Mouse (Mus musculus) megakaryocyte, embryonic 14.5 days (primary cell): ENCODE measurements around the gene Gpc1.

Experiments used
- FLI1 ChIP-seq: IDR thresholded peaks from 2 replicates; pipeline ENCODE4 v1.6.1; 2012; ENCODE audit warnings: low read length, inconsistent platforms, mixed read lengths
- GATA1 ChIP-seq: IDR thresholded peaks from 3 replicates; pipeline ENCODE4 v1.6.1; 2012; ENCODE audit warnings: mixed read lengths, low read length, inconsistent platforms, borderline replicate concordance

DNA sequence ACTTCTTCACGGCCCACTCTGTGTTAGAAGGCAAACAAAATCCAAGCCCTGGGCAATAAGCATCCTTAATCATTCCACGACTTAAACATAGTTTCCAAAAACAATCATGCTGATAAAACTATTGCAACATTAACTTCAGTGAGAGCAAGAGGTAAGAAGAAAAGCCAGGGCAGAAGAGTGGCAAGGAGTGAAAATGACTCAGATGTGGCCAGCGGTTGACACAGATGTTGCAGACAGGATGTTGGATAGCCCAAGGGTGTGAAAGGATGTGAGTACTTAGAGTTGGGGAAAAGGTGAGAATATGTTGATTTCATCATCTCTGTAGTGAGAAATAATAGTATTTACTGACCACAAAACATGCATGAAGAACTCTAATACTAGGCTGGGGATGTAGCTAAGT lies 24.7 kb upstream of the Gpc1 start:
- TF ChIP-seq GATA1 (no peak), FLI1 (no peak)
